Mouse (Mus musculus): ENCODE measurements at regions not wholly inside any gene's neighbourhood (a gene's known extent, or its start where the extent isn't known, plus 50 kb on each side); places are given as distances from the start of the nearest gene placed in this dataset.
"Not testable (repeated sequence)": the region's sequence is repeated elsewhere in the genome, so short reads cannot be mapped to it uniquely, and the experiment has no call there.

DNA sequence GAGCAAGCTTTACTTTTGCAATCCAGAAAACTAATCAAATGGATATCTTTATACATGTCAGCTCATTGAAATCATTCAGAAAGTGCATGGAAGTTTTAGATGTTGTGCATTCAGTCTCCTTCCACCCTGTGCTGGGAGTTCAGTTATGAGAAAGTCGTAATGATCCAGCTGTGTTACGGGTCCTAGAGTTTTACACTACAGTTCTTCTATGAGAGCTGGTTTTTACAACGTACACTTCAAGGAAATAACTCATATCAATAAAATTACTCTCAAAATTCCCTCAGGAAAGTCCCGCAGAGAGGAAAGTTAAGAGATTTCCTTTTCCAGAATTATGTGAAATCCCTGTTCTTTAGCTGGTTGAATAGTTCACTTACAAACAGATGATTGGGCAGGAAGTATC, 418.1 kb upstream of the Slc10a2 start:
- no peak for DNase-seq

- DNase-seq = no peak
Observed at GRCm38 (mm10) chr8:5495861-5496260, 390.7 kb upstream of the Slc10a2 start.

GRCm38 (mm10) chr8:5490491-5490890, 385.3 kb upstream of the Slc10a2 start:
- DNase-seq = no peak

DNA sequence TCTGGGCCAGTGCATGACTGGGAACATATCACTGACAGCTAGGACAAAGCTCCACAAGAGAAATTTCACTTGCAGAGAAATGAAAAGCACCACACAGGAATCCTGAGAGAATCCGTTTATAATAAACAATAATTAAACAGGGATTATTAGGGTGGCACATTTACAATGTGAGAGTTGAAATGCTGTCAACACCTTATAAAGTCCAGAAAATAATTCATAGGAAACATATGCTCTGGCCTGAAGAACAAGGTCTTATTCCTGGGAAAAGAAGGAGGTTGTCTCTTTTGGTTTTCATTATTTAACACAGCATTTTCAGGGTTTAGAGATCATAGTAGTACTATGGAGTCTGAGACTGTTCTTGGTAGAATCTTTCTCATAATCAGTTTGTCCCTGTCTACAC, 377.8 kb upstream of the Slc10a2 start:
- DNase-seq = no peak

DNA sequence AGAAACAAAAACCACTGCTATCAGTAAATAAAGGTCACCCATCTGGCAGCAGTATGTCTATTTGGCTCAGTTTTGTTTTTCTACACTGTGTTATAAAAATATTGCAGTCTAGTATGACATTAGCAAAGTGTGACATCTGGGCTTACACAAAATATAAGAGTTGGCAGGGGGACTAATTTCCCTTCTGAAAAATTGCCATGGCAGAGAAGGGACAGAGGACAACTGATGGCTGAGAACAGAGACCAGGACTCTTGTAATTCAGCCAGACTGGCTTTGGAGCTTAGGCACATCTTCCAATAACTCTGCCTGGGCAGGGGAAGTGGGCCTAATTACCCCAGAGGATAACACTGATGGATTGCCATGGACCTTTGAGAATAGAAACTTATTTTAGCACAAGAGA, 367.8 kb upstream of the Slc10a2 start:
- no peak for DNase-seq

DNA sequence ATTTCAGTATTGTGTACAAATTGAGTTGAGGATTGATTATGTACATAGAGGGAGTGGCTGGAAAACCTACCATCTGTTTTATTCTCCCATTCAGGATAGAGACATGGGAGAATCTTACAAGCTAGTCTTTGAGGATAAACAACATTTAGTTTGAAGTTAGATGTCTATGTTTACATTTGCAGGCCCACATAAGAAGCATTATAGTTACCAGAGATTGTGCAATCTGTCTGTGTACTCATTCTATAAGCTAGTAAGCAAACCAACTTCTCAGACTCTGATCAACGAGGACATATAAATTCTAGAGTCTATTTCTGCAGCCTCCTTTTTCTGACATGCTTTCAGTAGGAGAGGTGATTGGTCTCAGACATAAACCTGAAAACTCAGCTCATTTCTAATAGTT, 367.4 kb upstream of the Slc10a2 start:
- no peak for DNase-seq

GRCm38 (mm10) chr8:5457619-5458018, 352.5 kb upstream of the Slc10a2 start:
- no peak for DNase-seq

DNA sequence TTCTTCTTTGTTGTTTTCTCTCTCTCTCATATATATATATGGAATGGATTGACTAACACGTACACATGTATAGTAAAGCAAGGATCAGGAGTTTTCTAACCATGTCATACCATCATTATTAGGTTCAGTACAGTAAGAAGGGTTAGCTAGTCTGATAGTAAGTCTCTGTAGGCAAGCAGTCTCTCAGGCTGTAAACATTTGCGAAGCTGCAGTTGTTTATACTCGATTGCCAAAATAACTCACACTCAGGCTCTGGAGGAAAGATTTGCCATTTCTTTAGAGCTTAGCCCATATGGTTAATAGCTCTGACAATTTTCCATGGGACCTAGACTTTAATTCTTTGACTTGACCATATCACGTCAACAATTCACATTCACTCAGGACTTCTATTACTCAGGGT, 348.3 kb upstream of the Slc10a2 start:
- DNase-seq = no peak

GRCm38 (mm10) chr8:5442243-5442642, 337.1 kb upstream of the Slc10a2 start:
- DNase-seq = not testable (repeated sequence)

GRCm38 (mm10) chr8:5440404-5440803, 335.3 kb upstream of the Slc10a2 start:
- not testable (repeated sequence) for DNase-seq

DNA sequence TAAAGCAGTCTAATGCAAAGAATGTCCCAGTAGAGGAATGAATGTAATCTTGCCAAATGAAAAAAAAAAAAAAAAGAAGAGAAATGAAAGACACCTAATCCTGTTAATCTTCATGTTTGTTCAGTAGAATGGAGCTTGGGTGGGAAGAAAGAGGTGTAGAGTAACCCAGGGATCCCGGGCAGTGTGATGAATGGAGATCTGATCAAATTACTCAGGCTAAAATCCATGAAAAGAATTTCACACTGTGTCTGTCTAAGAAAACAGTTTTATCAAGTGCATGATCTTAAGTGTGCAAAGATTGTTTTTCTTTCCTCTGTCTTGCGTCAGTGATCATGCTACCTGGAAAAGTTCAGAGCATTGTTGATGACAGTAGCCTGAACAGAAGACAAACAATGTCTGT, 333.9 kb upstream of the Slc10a2 start:
- DNase-seq = no peak

- no peak for DNase-seq
Observed at GRCm38 (mm10) chr8:5428303-5428971, 323.3 kb upstream of the Slc10a2 start.

DNA sequence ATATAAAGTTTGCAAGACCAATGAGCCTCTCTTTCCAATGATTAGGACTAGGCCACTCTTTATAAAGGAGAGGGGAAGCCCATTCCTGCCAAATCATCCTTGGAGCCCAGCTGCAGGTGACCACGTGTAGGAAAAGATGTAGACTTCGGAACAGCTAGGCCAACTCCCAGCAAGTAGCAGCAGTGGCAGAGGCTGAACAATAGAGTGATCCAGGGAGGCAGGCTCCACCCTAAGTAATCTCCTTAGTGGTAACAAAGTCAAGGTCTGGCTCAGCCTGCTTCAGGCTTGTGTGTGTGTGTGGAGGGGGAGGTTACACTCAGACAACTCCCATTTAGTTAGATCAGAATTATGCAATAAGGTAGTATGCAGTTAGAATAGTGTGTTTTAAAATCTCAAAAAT, 311.7 kb upstream of the Slc10a2 start:
- DNase-seq = not testable (repeated sequence)

DNA sequence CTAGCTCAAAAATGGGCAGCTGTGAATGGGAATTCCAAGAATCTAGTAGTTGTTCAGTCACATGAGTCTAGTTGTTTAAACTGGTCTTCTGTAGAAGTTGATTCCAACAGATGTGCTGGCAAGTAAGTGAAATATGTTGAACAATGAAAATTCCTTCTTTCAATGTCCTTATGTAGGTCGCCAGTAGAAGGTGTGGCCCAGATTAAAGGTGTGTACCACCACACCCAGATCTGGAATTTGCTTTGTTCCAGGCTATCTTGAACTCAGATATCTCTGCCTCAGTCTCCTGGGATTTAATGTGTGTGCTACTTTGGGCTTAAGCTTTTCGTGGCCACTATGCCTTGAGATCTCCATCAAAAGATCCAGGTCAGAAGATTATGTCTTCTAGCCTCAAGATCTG, 279.7 kb upstream of the Slc10a2 start:
- no peak for DNase-seq

DNA sequence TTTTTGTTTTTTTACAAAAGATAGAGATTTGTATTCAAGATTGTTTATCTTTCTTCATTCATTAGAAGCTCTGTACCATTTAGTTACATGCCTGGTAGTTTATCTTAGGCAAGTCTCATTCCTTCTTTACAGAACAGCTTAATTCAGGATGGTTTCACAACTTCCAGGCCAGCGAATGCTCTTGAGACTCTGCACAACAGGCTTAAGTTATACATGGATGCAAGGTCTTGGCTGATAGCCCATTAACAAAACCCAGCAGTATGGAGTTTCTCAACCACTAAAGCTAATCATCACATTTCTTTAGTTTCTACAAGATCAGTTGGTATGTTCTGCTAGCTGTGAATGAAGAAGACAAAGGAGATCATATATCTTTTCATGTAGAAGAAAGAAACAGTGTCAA, 272.9 kb upstream of the Slc10a2 start:
- DNase-seq = no peak

DNA sequence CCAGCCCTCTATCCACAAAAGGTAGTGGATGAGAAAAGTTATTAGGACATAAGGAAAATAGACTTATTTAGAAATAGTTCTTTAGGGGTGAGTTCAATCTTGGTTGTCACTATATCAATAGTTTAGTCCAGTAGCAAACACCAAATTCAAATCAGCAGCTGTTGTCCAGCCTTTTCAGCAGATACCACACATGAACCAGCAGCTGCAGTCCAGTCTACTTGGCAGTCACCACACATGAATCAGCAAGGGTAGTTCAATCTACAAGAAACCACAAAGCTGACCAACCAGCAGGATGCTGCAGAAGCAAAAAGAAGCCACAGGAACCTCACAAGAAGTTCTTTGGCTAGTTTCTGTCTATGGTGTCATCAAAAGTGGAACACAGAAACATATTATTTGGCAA, 234.8 kb upstream of the Slc10a2 start:
- no peak for DNase-seq

- no peak for DNase-seq
Observed at GRCm38 (mm10) chr8:5314594-5314993, 209.4 kb upstream of the Slc10a2 start.

- DNase-seq = no peak
Observed at GRCm38 (mm10) chr8:5299982-5300381, 194.8 kb upstream of the Slc10a2 start.

DNA sequence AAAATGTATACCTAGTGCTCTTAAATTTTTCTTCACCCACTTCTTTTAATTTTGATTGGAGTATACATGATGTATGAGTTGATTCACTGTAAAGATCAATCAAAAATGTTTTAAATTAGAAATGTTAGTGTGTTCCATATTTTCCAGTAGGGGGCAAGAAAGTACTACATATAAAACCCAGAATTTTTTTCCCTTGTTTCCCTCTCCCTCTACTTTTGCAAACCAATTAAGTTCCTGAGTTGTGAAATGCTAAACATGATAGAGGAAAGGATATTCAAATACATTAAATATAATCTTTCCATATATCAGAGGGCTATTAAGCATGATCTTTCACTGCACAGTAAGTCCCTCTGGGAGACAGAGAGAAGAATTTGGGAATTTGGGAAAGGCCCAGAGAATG, 192.0 kb upstream of the Slc10a2 start:
- no peak for DNase-seq

- DNase-seq = no peak
Observed at GRCm38 (mm10) chr8:5285708-5286161, 180.6 kb upstream of the Slc10a2 start.

- no peak for DNase-seq
Observed at GRCm38 (mm10) chr8:5283799-5284198, 178.6 kb upstream of the Slc10a2 start.

DNA sequence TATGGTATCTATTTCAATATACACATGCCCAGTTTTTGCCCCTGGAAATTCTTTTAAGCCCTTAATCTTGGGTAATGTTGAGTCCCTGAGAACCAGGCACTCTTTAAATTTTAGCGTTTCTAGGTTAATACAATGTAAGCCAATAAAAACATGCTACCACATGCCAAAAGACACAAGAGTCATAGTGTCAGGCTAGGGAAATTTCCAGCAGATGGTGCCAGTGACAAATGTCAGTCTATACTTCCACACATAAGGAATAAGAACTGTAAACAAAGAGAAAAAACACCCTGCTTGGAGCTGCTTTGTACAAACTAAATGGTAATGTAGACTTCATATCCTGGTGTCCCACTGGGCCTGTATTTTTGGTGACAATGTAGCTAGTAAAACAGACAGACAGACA, 157.2 kb upstream of the Slc10a2 start:
- no peak for DNase-seq

GRCm38 (mm10) chr8:5241871-5242270, 136.7 kb upstream of the Slc10a2 start:
- DNase-seq = peak; percentile 15

All from gastrocnemius, postnatal 10 days (tissue).